Mouse (Mus musculus) thymus, adult 2 months (tissue): ENCODE results near the gene Rpl24.
"Not testable (repeated sequence)": the region's sequence is repeated elsewhere in the genome, so short reads cannot be mapped to it uniquely, and the experiment has no call there.

Experiments used
- CTCF ChIP-seq: fragments of 200-500 bp; IDR thresholded peaks from 2 replicates; pipeline ENCODE4 v1.5.1; 2012; ENCODE audit warnings: mild to moderate bottlenecking, control low read depth, low read length, moderate library complexity, borderline replicate concordance; ENCODE audit not compliant: control insufficient read depth, poor library complexity, insufficient read depth; ENCODE audit errors: extremely low read depth
- POLR2A ChIP-seq: fragments of 200-500 bp; IDR thresholded peaks from 2 replicates; pipeline ENCODE4 v1.6.1; 2012; ENCODE audit warnings: mild to moderate bottlenecking, low read length, control low read depth, moderate library complexity; ENCODE audit not compliant: control insufficient read depth, poor library complexity, insufficient read depth; ENCODE audit errors: extremely low read depth

DNA sequence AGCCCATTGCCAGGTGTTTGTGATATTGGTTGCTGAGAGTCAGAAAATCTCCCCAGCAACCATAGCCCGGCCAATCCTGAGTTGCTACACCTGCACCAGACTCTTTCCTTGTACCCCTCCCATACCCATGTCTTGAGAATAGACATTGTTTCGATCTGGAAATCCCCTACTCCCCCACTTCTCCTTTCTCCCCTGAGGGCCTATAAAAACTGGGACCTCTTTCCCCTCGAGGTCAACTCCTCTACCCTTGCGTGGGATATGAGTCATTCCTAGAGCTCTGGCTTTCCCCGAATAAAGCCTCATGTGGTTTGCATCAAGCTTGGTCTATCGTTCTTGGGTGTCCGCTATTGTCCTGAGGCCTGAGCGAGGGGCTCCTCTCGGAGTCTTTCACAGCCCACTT is 11.9 kb upstream of the Rpl24 start:
- TF ChIP-seq CTCF, POLR2A: not testable (repeated sequence)
